Mouse (Mus musculus) midbrain, postnatal 0 days (tissue): ENCODE data around the gene Fas. TPM values are rescaled to one million over a fixed set of nuclear protein-coding genes. Genes with fewer than 3 reads are reported as not detected.

Experiments
- ATAC-seq: fragments of 200-750 bp; cut with Nextera tagmentation; 2 replicates; pipeline ENCODE4 v1.8.0; 2017; ENCODE audit warnings: moderate number of reproducible peaks, mild to moderate bottlenecking, moderate TSS enrichment, moderate library complexity; ENCODE audit not compliant: low FRiP score
- DNase-seq: peaks from one replicate; pipeline ENCODE4 v3.0.0-alpha.2; 2015; ENCODE audit warnings: low spot score
- H3K27ac ChIP-seq: fragments of 300-500 bp; sonication (generic); 2 replicates; pipeline ENCODE4 v1.5.1; 2014; ENCODE audit warnings: low read depth, mild to moderate bottlenecking, low read length, mixed read lengths
- H3K27me3 ChIP-seq: fragments of 300-500 bp; sonication (generic); 2 replicates; pipeline ENCODE4 v1.6.1; 2014; ENCODE audit warnings: low read length, control low read depth, mixed read lengths; ENCODE audit not compliant: insufficient read depth
- H3K36me3 ChIP-seq: fragments of 300-500 bp; sonication (generic); 2 replicates; pipeline ENCODE4 v1.6.1; 2014; ENCODE audit warnings: low read length, control low read depth, mixed read lengths; ENCODE audit not compliant: insufficient read depth
- H3K4me1 ChIP-seq: fragments of 300-500 bp; sonication (generic); 2 replicates; pipeline ENCODE4 v1.6.1; 2014; ENCODE audit warnings: mild to moderate bottlenecking, control low read depth, antibody characterized with exemption, low read length, mixed read lengths; ENCODE audit not compliant: insufficient read depth
- H3K4me2 ChIP-seq: fragments of 300-500 bp; sonication (generic); 2 replicates; pipeline ENCODE4 v1.6.1; 2014; ENCODE audit warnings: low read depth, mild to moderate bottlenecking, low read length, mixed read lengths; ENCODE audit not compliant: poor library complexity, severe bottlenecking
- H3K4me3 ChIP-seq: fragments of 300-500 bp; sonication (generic); 2 replicates; pipeline ENCODE4 v1.5.1; 2014; ENCODE audit warnings: low read depth, mild to moderate bottlenecking, low read length, moderate library complexity
- H3K9ac ChIP-seq: fragments of 300-500 bp; sonication (generic); replicated peaks from 2 replicates; pipeline ENCODE4 v1.6.1; 2014; ENCODE audit warnings: mild to moderate bottlenecking, low read length, moderate library complexity, mixed read lengths; ENCODE audit not compliant: poor library complexity, severe bottlenecking
- H3K9me3 ChIP-seq: fragments of 300-500 bp; sonication (generic); 2 replicates; pipeline ENCODE4 v1.6.1; 2016; ENCODE audit warnings: low read length, control low read depth
- CTCF ChIP-seq: IDR thresholded peaks from 2 replicates; pipeline ENCODE4 v1.5.1; 2016; ENCODE audit warnings: antibody characterized with exemption, mild to moderate bottlenecking
- WGBS: fragments of 180-500 bp; shearing (Covaris S2); extraction: QIAGEN DNeasy Blood & Tissue Kit; methylation state at CpG from one replicate; pipeline ENCODE4 v1.1.7; 2014; 5-methylcytosine and 5-hydroxymethylcytosine counted together
- polyA plus RNA-seq: library from polyadenylated mRNA; unstranded; fragments of >200 nt; fragmentation: Nextera tagmentation; extraction: Ambion mirVana; gene quantifications from 2 replicates; pipeline ENCODE4 v1.2.1, GENCODE M21; 2015
- total RNA-seq: library from RNA; depleted of rRNA; stranded (reverse); fragments of >200 nt; gene quantifications from 2 replicates; pipeline ENCODE4 v1.2.3, GENCODE M21; 2014

Fas gene
- total and polyA plus RNA-seq, 2 experiments from 2014 or later, result 0.66 to 1.9 TPM

DNA sequence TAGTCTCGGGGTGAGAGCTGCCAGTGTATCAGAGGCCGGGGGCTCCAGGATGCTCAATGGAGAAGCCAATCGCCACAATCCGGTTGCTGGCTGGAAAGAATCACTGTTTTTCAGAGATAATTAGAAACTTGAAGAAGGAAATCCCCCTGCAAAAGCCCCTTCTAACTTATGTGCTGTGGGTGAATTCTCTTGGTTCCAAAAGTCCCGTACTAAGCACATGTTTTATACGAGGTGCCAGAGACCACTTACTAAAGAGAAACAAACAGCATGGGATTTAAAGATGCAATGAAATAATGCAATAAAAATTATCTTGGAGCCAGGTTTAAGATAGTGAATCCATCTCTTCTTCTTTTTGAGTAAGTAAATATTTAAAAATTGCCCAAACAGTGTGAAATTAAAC, 5.0 kb downstream of the Fas start:
- 0 out of 2 replicates have a peak, but pooled peaks cover 7% of the 10 kb centered on the region for H3K27me3 ChIP-seq
- WGBS, result 73% methylated on average over 6 of the region's 6 CpGs
- H3K9me3 ChIP-seq, result no peaks in the 10 kb centered on the region
- DNase-seq (no peak), ATAC-seq (no peak)
- H3K27ac ChIP-seq, result no peak overlapping the region
- TF ChIP-seq CTCF, result no peak
- no peak overlapping the region for H3K9ac ChIP-seq
- H3K4me3 ChIP-seq, result no peak overlapping the region
- 0 out of 2 replicates have a peak, but pooled peaks cover 5% of the 10 kb centered on the region for H3K4me1 ChIP-seq
- no peaks in the 10 kb centered on the region for H3K36me3 ChIP-seq
- H3K4me2 ChIP-seq, result no peak overlapping the region

DNA sequence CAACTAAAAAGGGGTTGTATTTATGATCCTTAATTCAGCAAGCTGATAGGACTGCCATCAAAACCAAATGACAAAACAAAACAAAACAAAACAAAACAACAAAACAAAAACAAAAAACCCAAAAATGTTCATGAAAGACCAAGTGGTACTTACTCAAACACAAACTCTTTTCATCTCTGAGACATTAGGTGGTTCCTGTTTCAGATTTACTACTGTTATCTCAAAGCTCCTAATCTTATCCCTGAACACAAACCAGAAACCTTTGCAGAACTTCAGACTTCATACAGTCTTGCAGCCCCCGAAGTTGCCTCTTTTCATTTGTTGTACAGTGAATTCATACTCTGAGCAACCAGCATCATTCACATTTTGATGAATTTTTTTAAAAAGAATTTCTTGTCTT, 8.1 kb downstream of the Fas start:
- Histone ChIP-seq H3K27ac (no peak overlapping the region), H3K4me3 (no peak overlapping the region), H3K4me2 (no peak overlapping the region), H3K4me1 (no peaks in the 10 kb centered on the region), H3K9ac (no peak overlapping the region), H3K9me3 (no peaks in the 10 kb centered on the region), H3K27me3 (no peaks in the 10 kb centered on the region), H3K36me3 (no peaks in the 10 kb centered on the region)
- no peak for ATAC-seq
- DNase-seq, result no peak
- WGBS, result 88% methylated on average over 1 of the region's 1 CpGs
- no peak for TF ChIP-seq CTCF

- no peak overlapping the region for H3K9ac ChIP-seq
- ATAC-seq (no peak), DNase-seq (no peak)
- 82% methylated on average over 4 of the region's 4 CpGs for WGBS
- H3K9me3 ChIP-seq, result no peaks in the 10 kb centered on the region
- H3K4me2 ChIP-seq, result no peak overlapping the region
- no peaks in the 10 kb centered on the region for H3K4me1 ChIP-seq
- H3K27me3 ChIP-seq, result no peaks in the 10 kb centered on the region
- no peak overlapping the region for H3K4me3 ChIP-seq
- no peak overlapping the region for H3K27ac ChIP-seq
- no peak for TF ChIP-seq CTCF
- H3K36me3 ChIP-seq, result no peaks in the 10 kb centered on the region
Observed at GRCm38 (mm10) chr19:34299229-34299628, 8.8 kb downstream of the Fas start.

DNA sequence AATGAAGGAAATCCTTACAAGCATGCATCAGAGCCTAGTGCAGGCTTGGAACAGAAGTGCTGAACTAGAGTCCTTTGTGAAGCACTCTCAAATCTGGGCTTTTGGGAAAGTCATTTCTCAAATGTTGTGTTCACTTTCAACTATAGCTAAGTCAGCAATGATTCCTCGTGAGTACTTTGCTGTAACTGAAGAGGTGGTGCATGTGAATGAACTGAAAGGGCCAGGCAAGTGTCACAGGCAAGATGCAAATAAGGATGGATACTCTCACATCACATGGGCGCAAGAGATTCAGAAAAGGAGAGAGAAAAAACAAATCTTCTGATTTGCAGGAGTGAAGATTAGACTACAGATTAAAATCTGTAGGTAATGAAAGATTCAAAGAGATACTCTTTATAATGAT, 10.0 kb downstream of the Fas start:
- no peaks in the 10 kb centered on the region for H3K36me3 ChIP-seq
- H3K27me3 ChIP-seq, result no peaks in the 10 kb centered on the region
- no peaks in the 10 kb centered on the region for H3K9me3 ChIP-seq
- no peak overlapping the region for H3K9ac ChIP-seq
- no peaks in the 10 kb centered on the region for H3K4me1 ChIP-seq
- H3K4me2 ChIP-seq, result no peak overlapping the region
- WGBS, result 77% methylated on average over 2 of the region's 2 CpGs
- ATAC-seq (no peak), DNase-seq (no peak)
- no peak for TF ChIP-seq CTCF
- H3K27ac ChIP-seq, result no peak overlapping the region
- no peak overlapping the region for H3K4me3 ChIP-seq

DNA sequence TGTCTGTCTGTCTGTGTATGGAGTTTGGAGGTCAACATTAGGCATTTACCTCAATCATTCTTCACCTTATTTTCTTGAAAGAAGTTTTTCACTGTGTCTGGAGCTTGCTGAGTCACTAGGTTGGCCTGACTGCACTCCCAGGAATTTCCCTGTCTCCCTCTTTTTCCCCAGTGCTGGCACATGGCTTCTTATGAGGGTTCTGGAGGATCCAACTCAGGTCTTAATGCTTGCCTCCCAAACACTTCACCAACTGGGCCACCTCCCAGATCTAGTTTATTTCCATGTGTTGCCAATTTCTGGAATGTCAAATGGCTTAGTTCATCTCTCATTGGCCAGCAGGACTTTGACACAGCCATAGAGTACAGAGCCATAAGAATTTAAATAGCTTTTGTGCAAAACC, 14.5 kb downstream of the Fas start:
- Histone ChIP-seq H3K4me2 (no peak overlapping the region), H3K9me3 (no peaks in the 10 kb centered on the region), H3K36me3 (no peaks in the 10 kb centered on the region), H3K27me3 (no peaks in the 10 kb centered on the region), H3K4me1 (no peaks in the 10 kb centered on the region), H3K4me3 (no peak overlapping the region), H3K27ac (no peak overlapping the region), H3K9ac (no peak overlapping the region)
- DNase-seq (no peak), ATAC-seq (no peak)
- TF ChIP-seq CTCF, result no peak

- Histone ChIP-seq H3K4me2 (no peak overlapping the region), H3K27me3 (no peaks in the 10 kb centered on the region), H3K4me1 (no peaks in the 10 kb centered on the region), H3K4me3 (no peak overlapping the region), H3K36me3 (no peaks in the 10 kb centered on the region), H3K27ac (no peak overlapping the region), H3K9me3 (no peaks in the 10 kb centered on the region), H3K9ac (no peak overlapping the region)
- WGBS, result 77% methylated on average over 6 of the region's 6 CpGs
- DNase-seq (no peak), ATAC-seq (no peak)
- no peak for TF ChIP-seq CTCF
Observed at GRCm38 (mm10) chr19:34306794-34307193, 16.3 kb downstream of the Fas start.
